ENCODE assay signal across 8 mouse cellular contexts in genomic region chr3:54693056-54693415, GRCm38 (mm10). TPM values are rescaled to one million over a fixed set of nuclear protein-coding genes. Genes with fewer than 3 reads are reported as not detected.
A peak's percentile ranks its signal among the peaks of the same experiment; 100 is the strongest.
DNase-seq lines count a peak whose midpoint lies in the region; ATAC-seq lines count a peak whose summit lies in the region.

No protein-coding gene starts in this region.

- H3K4me3 ChIP-seq in heart, embryonic 14.5 days (ENCODE audit: control insufficient read depth in 1 of 2, insufficient read depth in 1 of 2, low read depth in 1 of 2, low read length in 2 of 2) = peak overlapping the region; percentile 83 to 86
- peak overlapping the region; percentile 54 for H3K4me3 ChIP-seq in hindbrain, embryonic 12.5 days
- H3K4me3 ChIP-seq in midbrain, embryonic 11.5 days (ENCODE audit: low read depth, low read length) = peak overlapping the region; percentile 64

- ATAC-seq in heart, embryonic 14.5 days (ENCODE audit: insufficient number of reproducible peaks, insufficient read depth, low FRiP score, low read depth) = no peak
- no peak; the same call in 1 of the 2 replicates for ATAC-seq in hindbrain, embryonic 12.5 days (ENCODE audit: low FRiP score)
- ATAC-seq in midbrain, embryonic 11.5 days (ENCODE audit: low FRiP score) = no peak

- H3K9me3 ChIP-seq in heart, embryonic 14.5 days (ENCODE audit: control insufficient read depth, low read length) = no peaks in the 10 kb centered on the region
- no peaks in the 10 kb centered on the region for H3K9me3 ChIP-seq in hindbrain, embryonic 12.5 days (replicated peaks)
- H3K9me3 ChIP-seq in midbrain, embryonic 11.5 days (ENCODE audit: control insufficient read depth, low read length) = no peaks in the 10 kb centered on the region

- DNase-seq in heart, adult 8-10 months (ENCODE audit: low spot score) = no peak
- peak; percentile 44 for DNase-seq in MEL-GATA-1-ER (ENCODE audit: extremely low read depth, low read depth)
- DNase-seq in midbrain, embryonic 11.5 days (ENCODE audit: low spot score, missing footprints) = no peak
- DNase-seq in cerebellum, adult 8-10 months = no peak
- no peak for DNase-seq in lung, postnatal 25 days (ENCODE audit: low spot score)
- DNase-seq in left cerebral cortex, postnatal 25 days (ENCODE audit: low spot score in 2 of 2) = no peak

- no peaks in the 10 kb centered on the region for H3K27me3 ChIP-seq in heart, embryonic 14.5 days (ENCODE audit: control insufficient read depth, insufficient read depth, low read length)
- no peaks in the 10 kb centered on the region for H3K27me3 ChIP-seq in hindbrain, embryonic 12.5 days
- H3K27me3 ChIP-seq in midbrain, embryonic 11.5 days (ENCODE audit: control insufficient read depth, insufficient read depth, low read length) = no peaks in the 10 kb centered on the region

- H3K36me3 ChIP-seq in heart, embryonic 14.5 days (ENCODE audit: control insufficient read depth, insufficient read depth, low read length) = peaks cover 31% of the 10 kb centered on the region
- H3K36me3 ChIP-seq in hindbrain, embryonic 12.5 days = peaks cover 20% of the 10 kb centered on the region
- H3K36me3 ChIP-seq in midbrain, embryonic 11.5 days (ENCODE audit: control insufficient read depth, insufficient read depth, low read length) = no peaks in the 10 kb centered on the region; the same call in 1 of the 2 replicates

- H3K4me1 ChIP-seq in heart, embryonic 14.5 days (ENCODE audit: control insufficient read depth in 2 of 2, insufficient read depth in 2 of 2, low read length in 2 of 2) = no peaks in the 10 kb centered on the region; a peak in 1 of 4 replicates
- no peaks in the 10 kb centered on the region for H3K4me1 ChIP-seq in hindbrain, embryonic 12.5 days
- H3K4me1 ChIP-seq in midbrain, embryonic 11.5 days (ENCODE audit: control insufficient read depth, insufficient read depth, low read length) = no peaks in the 10 kb centered on the region

- H3K9ac ChIP-seq in heart, embryonic 14.5 days (ENCODE audit: low read length) = peak overlapping the region; percentile 89
- H3K9ac ChIP-seq in hindbrain, embryonic 12.5 days = peak overlapping the region; percentile 69
- H3K9ac ChIP-seq in midbrain, embryonic 11.5 days (ENCODE audit: low read length) = peak overlapping the region; percentile 68

- intact Hi-C loops in left cerebral cortex, postnatal 25 days (cut with DNase I) = loop anchor here (2.0 to 10.0 kb wide), 2 partner anchors 42 to 828 kb away; partner anchors contain the start of genes Alg5, Exosc8 and Ufm1

- H3K4me2 ChIP-seq in heart, embryonic 14.5 days (ENCODE audit: low read length) = peak overlapping the region; percentile 73
- H3K4me2 ChIP-seq in hindbrain, embryonic 12.5 days (replicated peaks) = peak overlapping the region; percentile 59
- peak overlapping the region; percentile 58 for H3K4me2 ChIP-seq in midbrain, embryonic 11.5 days

- peak overlapping the region; percentile 93 to 95 for H3K27ac ChIP-seq in heart, embryonic 14.5 days (replicated peaks in 1 of 2; ENCODE audit: control insufficient read depth in 1 of 2, insufficient read depth in 1 of 2, low read depth in 2 of 2, low read length in 2 of 2)
- peak overlapping the region; percentile 78 for H3K27ac ChIP-seq in hindbrain, embryonic 12.5 days
- H3K27ac ChIP-seq in midbrain, embryonic 11.5 days (ENCODE audit: low read depth, low read length) = peak overlapping the region; percentile 48; the same call in 1 of the 2 replicates

- under 1% methylated on average over 8 of the region's 8 CpGs for WGBS in heart, embryonic 14.5 days
- WGBS in hindbrain, embryonic 12.5 days = under 1% methylated on average over 8 of the region's 8 CpGs
- WGBS in midbrain, embryonic 11.5 days = under 1% methylated on average over 8 of the region's 8 CpGs

RNA-seq across cellular contexts. Expression of gene Supt20, which starts 0.4 kb away (rescaled TPM):
- polyA plus RNA-seq in heart, embryonic 14.5 days (2014; fragmentation: Nextera tagmentation; extraction: Ambion mirVana) = 67.0 and 67.6 TPM in 2 replicates
- total RNA-seq in heart, adult 8-10 months (2022) = 10 to 100 TPM; 16.7 to 22.3 (median 18.6) TPM
- polyA plus RNA-seq in hindbrain, embryonic 12.5 days (2016; fragmentation: Nextera tagmentation; extraction: Ambion mirVana) = 117 and 124 TPM in 2 replicates
- polyA plus RNA-seq in midbrain, embryonic 11.5 days (2014; fragmentation: Nextera tagmentation; extraction: Ambion mirVana) = 117 and 129 TPM in 2 replicates
- 10 to 100 TPM; 41.6 to 42.3 TPM for total RNA-seq in left cerebral cortex, postnatal 25 days (2021)

RNA-seq across cellular contexts. Expression of gene Gm21958, which starts 21.1 kb away (rescaled TPM):
- polyA plus RNA-seq in heart, embryonic 14.5 days (2014; fragmentation: Nextera tagmentation; extraction: Ambion mirVana) = 1.1 and 1.3 TPM in 2 replicates
- total RNA-seq in heart, adult 8-10 months (2022) = not detected
- 2.0 TPM in 1 of 2 replicates, not detected in the other for polyA plus RNA-seq in hindbrain, embryonic 12.5 days (2016; fragmentation: Nextera tagmentation; extraction: Ambion mirVana)
- 0.61 TPM in 1 of 2 replicates, not detected in the other for polyA plus RNA-seq in midbrain, embryonic 11.5 days (2014; fragmentation: Nextera tagmentation; extraction: Ambion mirVana)
- total RNA-seq in left cerebral cortex, postnatal 25 days (2021) = not detected

RNA-seq across cellular contexts. Expression of gene Exosc8, which starts 42.2 kb away (rescaled TPM):
- 70.6 and 79.7 TPM in 2 replicates for polyA plus RNA-seq in heart, embryonic 14.5 days (2014; fragmentation: Nextera tagmentation; extraction: Ambion mirVana)
- 10 to 100 TPM; 16.1 to 20.2 (median 18.9) TPM for total RNA-seq in heart, adult 8-10 months (2022)
- polyA plus RNA-seq in hindbrain, embryonic 12.5 days (2016; fragmentation: Nextera tagmentation; extraction: Ambion mirVana) = 89.6 and 89.8 TPM in 2 replicates
- 147 and 155 TPM in 2 replicates for polyA plus RNA-seq in midbrain, embryonic 11.5 days (2014; fragmentation: Nextera tagmentation; extraction: Ambion mirVana)
- 10 to 100 TPM; 23.4 to 23.8 TPM for total RNA-seq in left cerebral cortex, postnatal 25 days (2021)

RNA-seq across cellular contexts. Expression of gene Alg5, which starts 42.3 kb away (rescaled TPM):
- polyA plus RNA-seq in heart, embryonic 14.5 days (2014; fragmentation: Nextera tagmentation; extraction: Ambion mirVana) = 37.4 and 41.6 TPM in 2 replicates
- total RNA-seq in heart, adult 8-10 months (2022) = 10 to 100 TPM in 2 of 4 experiments, 1 to 10 TPM in 2; 9.2 to 11.3 (median 10.3) TPM
- 46.1 and 46.6 TPM in 2 replicates for polyA plus RNA-seq in hindbrain, embryonic 12.5 days (2016; fragmentation: Nextera tagmentation; extraction: Ambion mirVana)
- polyA plus RNA-seq in midbrain, embryonic 11.5 days (2014; fragmentation: Nextera tagmentation; extraction: Ambion mirVana) = 40.5 and 46.4 TPM in 2 replicates
- total RNA-seq in left cerebral cortex, postnatal 25 days (2021) = 10 to 100 TPM; 17.3 to 19.2 TPM
